Mouse (Mus musculus) subcutaneous adipose tissue, adult 2 months (tissue): Measurements from ENCODE around the gene Stag3. TPM values are rescaled to one million over a fixed set of nuclear protein-coding genes. Genes with fewer than 3 reads are reported as not detected.

Experiments
- polyA plus RNA-seq: library from polyadenylated mRNA; depleted of rRNA; stranded (reverse); fragments of >200 nt; gene quantifications from 2 replicates; pipeline ENCODE4 v1.2.3, GENCODE M21; 2012; ENCODE audit warnings: low replicate concordance; rRNA removed

Stag3 gene
- polyA plus RNA-seq, result 1.2 and 1.4 TPM in 2 replicates

GRCm38 (mm10) chr5:138279585-138280424 is at the start of gene Stag3, which contains the start of the genes Gm43720 and Gpc2:
TSS of gene Stag3 (plus strand) at chr5:138280240.
TSS of gene Gm43720 (minus strand) at chr5:138279958.
TSS of gene Gpc2 (minus strand) at chr5:138280005.

GRCm38 (mm10) chr5:138255353-138256093 is 24.5 kb upstream of the Stag3 start, which contains the start of gene Lamtor4:
TSS of gene Lamtor4 (plus strand) at chr5:138255482.

GRCm38 (mm10) chr5:138263260-138264206 is 16.5 kb upstream of the Stag3 start, which contains the start of gene BC037034:
TSS of gene BC037034 (minus strand) at chr5:138264033.

GRCm38 (mm10) chr5:138272409-138272923 is 7.6 kb upstream of the Stag3 start, which contains the start of gene Gal3st4:
TSS of gene Gal3st4 (minus strand) at chr5:138272840.

GRCm38 (mm10) chr5:138341661-138342060 is 61.6 kb downstream of the Stag3 start, which contains the start of gene Pvrig:
TSS of gene Pvrig (plus strand) at chr5:138341961.

Other genes with a start within 250 kb of the Stag3 start
- not detected in 2 replicates for gene Smok3c, start 227.0 kb upstream of the Stag3 start, polyA plus RNA-seq
- gene Zkscan1, start 195.2 kb upstream of the Stag3 start, polyA plus RNA-seq, result 4.7 and 8.3 TPM in 2 replicates
- 8.7 and 12.5 TPM in 2 replicates for gene Zscan21, start 163.3 kb upstream of the Stag3 start, polyA plus RNA-seq
- gene Zfp113, start 124.5 kb upstream of the Stag3 start, polyA plus RNA-seq, result 2.4 and 4.2 TPM in 2 replicates
- 122 and 145 TPM in 2 replicates for gene Cops6, start 119.2 kb upstream of the Stag3 start, polyA plus RNA-seq
- 66.6 and 72.1 TPM in 2 replicates for gene Ap4m1, start 108.2 kb upstream of the Stag3 start, polyA plus RNA-seq
- gene Mcm7, start 107.8 kb upstream of the Stag3 start, polyA plus RNA-seq, result 20.3 and 54.7 TPM in 2 replicates
- gene Taf6, start 92.8 kb upstream of the Stag3 start, polyA plus RNA-seq, result 52.1 and 79.8 TPM in 2 replicates
- 8.0 and 11.5 TPM in 2 replicates for gene Cnpy4, start 92.8 kb upstream of the Stag3 start, polyA plus RNA-seq
- gene Mblac1, start 85.9 kb upstream of the Stag3 start, polyA plus RNA-seq, result 7.2 and 8.4 TPM in 2 replicates
- 3.7 and 5.3 TPM in 2 replicates for gene Nxpe5, start 54.3 kb upstream of the Stag3 start, polyA plus RNA-seq
- 232 and 331 TPM in 2 replicates for gene Lamtor4, start 24.8 kb upstream of the Stag3 start, polyA plus RNA-seq
- gene BC037034, start 16.2 kb upstream of the Stag3 start, polyA plus RNA-seq, result 38.8 and 71.4 TPM in 2 replicates
- 0.80 and 5.2 TPM in 2 replicates for gene Gal3st4, start 7.4 kb upstream of the Stag3 start, polyA plus RNA-seq
- 0.01 TPM in 1 of 2 replicates, not detected in the other for gene Gm43720, start 282 bp upstream of the Stag3 start, polyA plus RNA-seq
- 6.5 and 27.6 TPM in 2 replicates for gene Gpc2, start 235 bp upstream of the Stag3 start, polyA plus RNA-seq
- 0.29 and 2.0 TPM in 2 replicates for gene Pvrig, start 61.7 kb downstream of the Stag3 start, polyA plus RNA-seq
- gene Zfp157, start 161.2 kb downstream of the Stag3 start, polyA plus RNA-seq, result 3.6 and 6.4 TPM in 2 replicates